Mouse (Mus musculus) bone marrow, adult 2 months (tissue): ENCODE results near the gene Foxe3. TPM values are rescaled to one million over a fixed set of nuclear protein-coding genes. Genes with fewer than 3 reads are reported as not detected.

Source experiments
- H3K27ac ChIP-seq: fragments of 200-500 bp; 2 replicates; pipeline ENCODE4 v1.5.1; 2012; ENCODE audit warnings: low read depth, mild to moderate bottlenecking, control low read depth, inconsistent platforms, low read length; ENCODE audit not compliant: control insufficient read depth, poor library complexity, insufficient read depth
- H3K4me1 ChIP-seq: fragments of 200-500 bp; 2 replicates; pipeline ENCODE4 v1.6.1; 2011; ENCODE audit warnings: low read length; ENCODE audit not compliant: control insufficient read depth, insufficient read depth
- H3K4me3 ChIP-seq: fragments of 200-500 bp; replicated peaks from 2 replicates; pipeline ENCODE3; 2011; ENCODE audit warnings: mild to moderate bottlenecking, low read depth, low read length, control low read depth; ENCODE audit not compliant: control insufficient read depth
- CTCF ChIP-seq: fragments of 200-500 bp; IDR thresholded peaks from 2 replicates; pipeline ENCODE4 v1.5.1; 2011; ENCODE audit warnings: low read length, control low read depth; ENCODE audit not compliant: control insufficient read depth, insufficient read depth
- POLR2A ChIP-seq: fragments of 200-500 bp; IDR thresholded peaks from 2 replicates; pipeline ENCODE4 v1.6.1; 2011; ENCODE audit warnings: low read depth, mild to moderate bottlenecking, control low read depth, low read length, borderline replicate concordance; ENCODE audit not compliant: control insufficient read depth
- WGBS: fragments of 180-500 bp; shearing (Covaris S2); methylation state at CpG from one replicate; pipeline ENCODE4 v1.1.7; 2018; 5-methylcytosine and 5-hydroxymethylcytosine counted together
- polyA plus RNA-seq: library from polyadenylated mRNA; stranded (reverse); fragments of >200 nt; gene quantifications from 2 replicates; pipeline ENCODE4 v1.2.4, GENCODE M21; 2011; ENCODE audit warnings: low replicate concordance; ENCODE audit not compliant: missing spikeins, insufficient read depth, insufficient read length

The Foxe3 gene
- polyA plus RNA-seq, 1 experiment: not detected

GRCm38 (mm10) chr4:114876441-114876972 is 49.3 kb downstream of the Foxe3 start:
- TF ChIP-seq CTCF: no peak
- TF ChIP-seq POLR2A: no peak
- 62% methylated on average over 8 of the region's 8 CpGs for WGBS
- H3K27ac ChIP-seq: no peak overlapping the region
- no peaks in the 10 kb centered on the region for H3K4me1 ChIP-seq
- H3K4me3 ChIP-seq: no peak overlapping the region

Other genes with a start within 250 kb of the Foxe3 start
- not detected in 2 replicates for gene Gm12830, start 104.3 kb downstream of the Foxe3 start, polyA plus RNA-seq
- 0.57 TPM in 1 of 2 replicates, not detected in the other for gene Foxd2, start 17.1 kb downstream of the Foxe3 start, polyA plus RNA-seq
- 26.5 and 34.7 TPM in 2 replicates for gene Cmpk1, start 61.2 kb upstream of the Foxe3 start, polyA plus RNA-seq
- 7.8 and 8.1 TPM in 2 replicates for gene Stil, start 74.1 kb upstream of the Foxe3 start, polyA plus RNA-seq
- 67.9 and 68.4 TPM in 2 replicates for gene Tal1, start 130.4 kb upstream of the Foxe3 start, polyA plus RNA-seq
- 212 and 213 TPM in 2 replicates for gene Pdzk1ip1, start 162.7 kb upstream of the Foxe3 start, polyA plus RNA-seq
- gene Cyp4x1, start 208.3 kb upstream of the Foxe3 start, polyA plus RNA-seq: 0.38 and 2.0 TPM in 2 replicates